Mouse (Mus musculus): ENCODE results near the gene Itgb5. TPM values are rescaled to one million over a fixed set of nuclear protein-coding genes. Genes with fewer than 3 reads are reported as not detected.

Gene Itgb5
- polyA plus RNA-seq, 1 experiment from 2014 or later = 23.2 TPM

- no peaks in the 10 kb centered on the region for H3K9me3 ChIP-seq (ENCODE audit: control insufficient read depth, low read length)
- H3K4me2 ChIP-seq = peak overlapping the region; percentile 60
- DNase-seq (ENCODE audit: low spot score, missing footprints) = no peak
- H3K27me3 ChIP-seq (ENCODE audit: control insufficient read depth, insufficient read depth, low read length) = no peaks in the 10 kb centered on the region
- H3K4me1 ChIP-seq (ENCODE audit: control insufficient read depth, insufficient read depth, low read length) = peaks cover 11% of the 10 kb centered on the region
- H3K9ac ChIP-seq (ENCODE audit: low read length) = peak overlapping the region; percentile 82
- H3K27ac ChIP-seq (ENCODE audit: low read depth, low read length) = no peak overlapping the region
- peak overlapping the region; percentile 66 for H3K4me3 ChIP-seq (ENCODE audit: low read depth, low read length)
- H3K36me3 ChIP-seq (ENCODE audit: control insufficient read depth, insufficient read depth, low read length) = peaks cover 12% of the 10 kb centered on the region; the same call in 1 of the 2 replicates
- WGBS = 19% methylated on average over 15 of the region's 15 CpGs
- no peak for ATAC-seq (ENCODE audit: low FRiP score)
Observed at GRCm38 (mm10) chr16:33965878-33966537, 136.5 kb downstream of the Itgb5 start.

GRCm38 (mm10) chr16:33966538-33967282, 137.2 kb downstream of the Itgb5 start, which contains the start of gene Umps:
Umps (minus strand) TSS chr16:33967038.
- Histone ChIP-seq H3K9ac (ENCODE audit: low read length) (peak within 1 kb of the TSS; percentile 82), H3K4me3 (ENCODE audit: low read depth, low read length) (peak within 1 kb of the TSS; percentile 66), H3K27me3 (ENCODE audit: control insufficient read depth, insufficient read depth, low read length) (no peaks in the 10 kb centered on the region), H3K4me2 (peak within 1 kb of the TSS; percentile 60), H3K36me3 (ENCODE audit: control insufficient read depth, insufficient read depth, low read length) (peaks cover 7% of the 10 kb centered on the region; the same call in 1 of the 2 replicates), H3K4me1 (ENCODE audit: control insufficient read depth, insufficient read depth, low read length) (peaks cover 11% of the 10 kb centered on the region), H3K9me3 (ENCODE audit: control insufficient read depth, low read length) (no peaks in the 10 kb centered on the region), H3K27ac (ENCODE audit: low read depth, low read length) (no peak within 1 kb of the TSS)
- peak; percentile 96 for ATAC-seq (ENCODE audit: low FRiP score)
- WGBS = 2% methylated on average over 44 of the region's 44 CpGs
- DNase-seq (ENCODE audit: low spot score, missing footprints) = peak; percentile 99

GRCm38 (mm10) chr16:33967283-33967640, 137.8 kb downstream of the Itgb5 start:
- H3K4me1 ChIP-seq (ENCODE audit: control insufficient read depth, insufficient read depth, low read length) = peaks cover 11% of the 10 kb centered on the region
- H3K36me3 ChIP-seq (ENCODE audit: control insufficient read depth, insufficient read depth, low read length) = peaks cover 4% of the 10 kb centered on the region; the same call in 1 of the 2 replicates
- peak overlapping the region; percentile 82; the same call in 1 of the 2 replicates for H3K9ac ChIP-seq (ENCODE audit: low read length)
- H3K27ac ChIP-seq (ENCODE audit: low read depth, low read length) = no peak overlapping the region
- peak overlapping the region; percentile 60 for H3K4me2 ChIP-seq
- no peak for DNase-seq (ENCODE audit: low spot score, missing footprints)
- H3K27me3 ChIP-seq (ENCODE audit: control insufficient read depth, insufficient read depth, low read length) = no peaks in the 10 kb centered on the region
- WGBS = 73% methylated on average over 2 of the region's 2 CpGs
- ATAC-seq (ENCODE audit: low FRiP score) = peak; percentile 52; the same call in 1 of the 2 replicates
- no peaks in the 10 kb centered on the region for H3K9me3 ChIP-seq (ENCODE audit: control insufficient read depth, low read length)
- H3K4me3 ChIP-seq (ENCODE audit: low read depth, low read length) = no peak overlapping the region; the same call in 1 of the 2 replicates

GRCm38 (mm10) chr16:33979855-33980254, 150.4 kb downstream of the Itgb5 start:
- no peak overlapping the region for H3K9ac ChIP-seq (ENCODE audit: low read length)
- no peak overlapping the region for H3K4me2 ChIP-seq
- no peaks in the 10 kb centered on the region for H3K36me3 ChIP-seq (ENCODE audit: control insufficient read depth, insufficient read depth, low read length)
- H3K9me3 ChIP-seq (ENCODE audit: control insufficient read depth, low read length) = no peaks in the 10 kb centered on the region; the same call in 1 of the 2 replicates
- DNase-seq (ENCODE audit: low spot score, missing footprints) = no peak
- H3K27me3 ChIP-seq (ENCODE audit: control insufficient read depth, insufficient read depth, low read length) = no peaks in the 10 kb centered on the region
- no peak overlapping the region for H3K4me3 ChIP-seq (ENCODE audit: low read depth, low read length)
- peaks cover 2% of the 10 kb centered on the region; the same call in 1 of the 2 replicates for H3K4me1 ChIP-seq (ENCODE audit: control insufficient read depth, insufficient read depth, low read length)
- no peak for ATAC-seq (ENCODE audit: low FRiP score)
- 47% methylated on average over 2 of the region's 2 CpGs for WGBS
- no peak overlapping the region for H3K27ac ChIP-seq (ENCODE audit: low read depth, low read length)

- no peak for DNase-seq (ENCODE audit: low spot score, missing footprints)
- 97% methylated on average over 6 of the region's 6 CpGs for WGBS
- Histone ChIP-seq H3K27ac (ENCODE audit: low read depth, low read length) (no peak overlapping the region), H3K36me3 (ENCODE audit: control insufficient read depth, insufficient read depth, low read length) (no peaks in the 10 kb centered on the region), H3K4me2 (no peak overlapping the region), H3K27me3 (ENCODE audit: control insufficient read depth, insufficient read depth, low read length) (no peaks in the 10 kb centered on the region), H3K9me3 (ENCODE audit: control insufficient read depth, low read length) (no peaks in the 10 kb centered on the region), H3K4me1 (ENCODE audit: control insufficient read depth, insufficient read depth, low read length) (peaks cover 2% of the 10 kb centered on the region; the same call in 1 of the 2 replicates), H3K9ac (ENCODE audit: low read length) (no peak overlapping the region), H3K4me3 (ENCODE audit: low read depth, low read length) (no peak overlapping the region)
- no peak for ATAC-seq (ENCODE audit: low FRiP score)
Observed at GRCm38 (mm10) chr16:33983712-33984111, 154.2 kb downstream of the Itgb5 start.

- WGBS = 88% methylated on average over 6 of the region's 6 CpGs
- Histone ChIP-seq H3K36me3 (ENCODE audit: control insufficient read depth, insufficient read depth, low read length) (no peaks in the 10 kb centered on the region), H3K4me1 (ENCODE audit: control insufficient read depth, insufficient read depth, low read length) (no peaks in the 10 kb centered on the region), H3K4me3 (ENCODE audit: low read depth, low read length) (no peak overlapping the region), H3K9me3 (ENCODE audit: control insufficient read depth, low read length) (no peaks in the 10 kb centered on the region), H3K4me2 (no peak overlapping the region), H3K9ac (ENCODE audit: low read length) (no peak overlapping the region), H3K27ac (ENCODE audit: low read depth, low read length) (no peak overlapping the region), H3K27me3 (ENCODE audit: control insufficient read depth, insufficient read depth, low read length) (no peaks in the 10 kb centered on the region)
- DNase-seq (ENCODE audit: low spot score, missing footprints) (no peak), ATAC-seq (ENCODE audit: low FRiP score) (no peak)
Observed at GRCm38 (mm10) chr16:33985372-33985771, 155.9 kb downstream of the Itgb5 start.

GRCm38 (mm10) chr16:33986993-33987392, 157.5 kb downstream of the Itgb5 start:
- no peak for DNase-seq (ENCODE audit: low spot score, missing footprints)
- WGBS = 90% methylated on average over 7 of the region's 7 CpGs
- H3K36me3 ChIP-seq (ENCODE audit: control insufficient read depth, insufficient read depth, low read length) = no peaks in the 10 kb centered on the region
- no peaks in the 10 kb centered on the region for H3K9me3 ChIP-seq (ENCODE audit: control insufficient read depth, low read length)
- no peak overlapping the region for H3K27ac ChIP-seq (ENCODE audit: low read depth, low read length)
- no peak for ATAC-seq (ENCODE audit: low FRiP score)
- no peak overlapping the region for H3K9ac ChIP-seq (ENCODE audit: low read length)
- H3K4me2 ChIP-seq = no peak overlapping the region
- no peaks in the 10 kb centered on the region for H3K27me3 ChIP-seq (ENCODE audit: control insufficient read depth, insufficient read depth, low read length)
- no peak overlapping the region for H3K4me3 ChIP-seq (ENCODE audit: low read depth, low read length)
- no peaks in the 10 kb centered on the region for H3K4me1 ChIP-seq (ENCODE audit: control insufficient read depth, insufficient read depth, low read length)

- peak; percentile 88 for DNase-seq (ENCODE audit: low spot score, missing footprints)
- no peak overlapping the region for H3K4me2 ChIP-seq
- H3K9me3 ChIP-seq (ENCODE audit: control insufficient read depth, low read length) = no peaks in the 10 kb centered on the region
- no peak for ATAC-seq (ENCODE audit: low FRiP score)
- H3K4me1 ChIP-seq (ENCODE audit: control insufficient read depth, insufficient read depth, low read length) = no peaks in the 10 kb centered on the region
- H3K27me3 ChIP-seq (ENCODE audit: control insufficient read depth, insufficient read depth, low read length) = no peaks in the 10 kb centered on the region
- no peak overlapping the region for H3K9ac ChIP-seq (ENCODE audit: low read length)
- H3K36me3 ChIP-seq (ENCODE audit: control insufficient read depth, insufficient read depth, low read length) = no peaks in the 10 kb centered on the region
- H3K4me3 ChIP-seq (ENCODE audit: low read depth, low read length) = no peak overlapping the region
- no peak overlapping the region for H3K27ac ChIP-seq (ENCODE audit: low read depth, low read length)
- 62% methylated on average over 17 of the region's 17 CpGs for WGBS
Observed at GRCm38 (mm10) chr16:33988358-33989012, 159.0 kb downstream of the Itgb5 start.

- Histone ChIP-seq H3K36me3 (ENCODE audit: control insufficient read depth, insufficient read depth, low read length) (no peaks in the 10 kb centered on the region), H3K27ac (ENCODE audit: low read depth, low read length) (no peak overlapping the region), H3K9ac (ENCODE audit: low read length) (no peak overlapping the region), H3K4me2 (no peak overlapping the region), H3K4me3 (ENCODE audit: low read depth, low read length) (no peak overlapping the region), H3K27me3 (ENCODE audit: control insufficient read depth, insufficient read depth, low read length) (no peaks in the 10 kb centered on the region), H3K9me3 (ENCODE audit: control insufficient read depth, low read length) (no peaks in the 10 kb centered on the region), H3K4me1 (ENCODE audit: control insufficient read depth, insufficient read depth, low read length) (no peaks in the 10 kb centered on the region)
- ATAC-seq (ENCODE audit: low FRiP score) (no peak), DNase-seq (ENCODE audit: low spot score, missing footprints) (no peak)
- 81% methylated on average over 1 of the region's 1 CpGs for WGBS
Observed at GRCm38 (mm10) chr16:33989106-33989505, 159.6 kb downstream of the Itgb5 start.

Measured in midbrain, embryonic 11.5 days (tissue).